Mouse (Mus musculus) liver, embryonic 14.5 days (tissue): ENCODE results near the gene Stam. TPM values are rescaled to one million over a fixed set of nuclear protein-coding genes. Genes with fewer than 3 reads are reported as not detected.

Experiments used
- ATAC-seq: fragments of 200-750 bp; cut with Nextera tagmentation; 2 replicates; pipeline ENCODE4 v1.8.0; 2017; ENCODE audit warnings: moderate number of reproducible peaks, mild to moderate bottlenecking, moderate library complexity; ENCODE audit not compliant: insufficient read depth
- DNase-seq, 3 experiments: peaks; one replicate each; pipeline ENCODE4 v3.0.0-alpha.2; 2012 to 2013; ENCODE audit warnings: low read depth in 3 of 3, low spot score in 3 of 3
- H3K27ac ChIP-seq: fragments of 300-500 bp; sonication (generic); 2 replicates; pipeline ENCODE4 v1.5.1; 2014; ENCODE audit warnings: moderate library complexity, mild to moderate bottlenecking, control low read depth, inconsistent platforms
- H3K27me3 ChIP-seq: fragments of 300-500 bp; sonication (generic); 2 replicates; pipeline ENCODE4 v1.6.1; 2014; ENCODE audit warnings: mild to moderate bottlenecking, low read length, moderate library complexity; ENCODE audit not compliant: control insufficient read depth, insufficient read depth
- H3K36me3 ChIP-seq: fragments of 300-500 bp; sonication (generic); replicated peaks from 2 replicates; pipeline ENCODE4 v1.6.1; 2014; ENCODE audit warnings: low read depth; ENCODE audit not compliant: control insufficient read depth, insufficient read depth
- H3K4me1 ChIP-seq, 2 experiments: fragments of 200-500 bp in 1 of 2; fragments of 300-500 bp in 1 of 2; sonication (generic) in 1 of 2; replicated peaks; 2 replicates each; pipeline ENCODE4 v1.6.1; 2012 to 2014; ENCODE audit warnings: antibody characterized with exemption in 1 of 2, inconsistent platforms in 1 of 2, low read length in 1 of 2; ENCODE audit not compliant: control insufficient read depth in 2 of 2, insufficient read depth in 2 of 2
- H3K4me2 ChIP-seq: fragments of 300-500 bp; sonication (generic); 2 replicates; pipeline ENCODE4 v1.6.1; 2014; ENCODE audit warnings: low read depth, mild to moderate bottlenecking, control low read depth, moderate library complexity
- H3K4me3 ChIP-seq, 2 experiments: fragments of 200-500 bp in 1 of 2; fragments of 300-500 bp in 1 of 2; sonication (generic) in 1 of 2; 2 replicates each; pipeline ENCODE4 v1.5.1; 2012 to 2014; ENCODE audit warnings: low read depth in 2 of 2, low read length in 2 of 2, mild to moderate bottlenecking in 2 of 2, control low read depth in 1 of 2, inconsistent platforms in 1 of 2, moderate library complexity in 1 of 2; ENCODE audit not compliant: insufficient read depth in 1 of 2
- H3K9ac ChIP-seq: fragments of 300-500 bp; sonication (generic); replicated peaks from 2 replicates; pipeline ENCODE4 v1.6.1; 2014; ENCODE audit warnings: mild to moderate bottlenecking, control low read depth, moderate library complexity
- H3K9me3 ChIP-seq: fragments of 300-500 bp; sonication (generic); 2 replicates; pipeline ENCODE4 v1.6.1; 2016; ENCODE audit warnings: low read length, mixed read lengths; ENCODE audit not compliant: control insufficient read depth
- CTCF ChIP-seq: IDR thresholded peaks from 2 replicates; pipeline ENCODE4 v1.5.1; 2016; ENCODE audit warnings: antibody characterized with exemption, low read depth, control low read depth
- EP300 ChIP-seq: IDR thresholded peaks from 2 replicates; pipeline ENCODE4 v1.6.1; 2016; ENCODE audit warnings: antibody characterized with exemption, low read depth
- WGBS: fragments of 180-500 bp; shearing (Covaris S2); extraction: QIAGEN DNeasy Blood & Tissue Kit; methylation state at CpG from one replicate; pipeline ENCODE4 v1.1.7; 2014; ENCODE audit not compliant: insufficient replicate concordance; 5-methylcytosine and 5-hydroxymethylcytosine counted together
- polyA plus RNA-seq, 2 experiments: library from polyadenylated mRNA; depleted of rRNA in 1 of 2; stranded (reverse) in 1 of 2; unstranded in 1 of 2; fragments of >200 nt; fragmentation: Nextera tagmentation in 1 of 2; extraction: Ambion mirVana in 1 of 2; gene quantifications; 2 replicates each; pipeline versions ENCODE4 v1.2.1 to v1.2.3; 2012 to 2014

Gene Stam
- polyA plus RNA-seq (2012; rRNA removed) (8.3 and 10.4 TPM in 2 replicates), polyA plus RNA-seq (2014; fragmentation: Nextera tagmentation; extraction: Ambion mirVana) (24.8 and 25.6 TPM in 2 replicates)

- Histone ChIP-seq H3K27ac (peak within 1 kb of the TSS; percentile 100), H3K9me3 (no peaks in the 10 kb centered on the region), H3K4me2 (peak within 1 kb of the TSS; percentile 92), H3K27me3 (no peaks in the 10 kb centered on the region), H3K36me3 (no peaks in the 10 kb centered on the region), H3K4me3 (peak within 1 kb of the TSS; percentile 73 to 98), H3K9ac (peak within 1 kb of the TSS; percentile 98), H3K4me1 (peaks cover 16 to 23% of the 10 kb centered on the region in 2 experiments)
- TF ChIP-seq CTCF (no peak), EP300 (peak; percentile 69)
- WGBS = under 1% methylated on average over 43 of the region's 50 CpGs
- ATAC-seq (peak; percentile 95), DNase-seq (peak; percentile 83 to 84 (median 83))
Observed at GRCm38 (mm10) chr2:14073362-14074220, at the start of gene Stam. Gene Stam (plus strand): TSS chr2:14074098.

GRCm38 (mm10) chr2:14041249-14041648 is 32.6 kb upstream of the Stam start:
- H3K9ac ChIP-seq = no peak overlapping the region
- no peak overlapping the region for H3K4me2 ChIP-seq
- H3K27ac ChIP-seq = no peak overlapping the region
- H3K36me3 ChIP-seq = no peaks in the 10 kb centered on the region
- ATAC-seq = no peak
- no peaks in the 10 kb centered on the region for H3K9me3 ChIP-seq
- no peak overlapping the region for H3K4me3 ChIP-seq
- WGBS = 90% methylated on average over 2 of the region's 2 CpGs
- H3K27me3 ChIP-seq = no peaks in the 10 kb centered on the region
- peak in 1 of 3 experiments; percentile 9 for DNase-seq
- no peaks in the 10 kb centered on the region for H3K4me1 ChIP-seq
- TF ChIP-seq EP300 = no peak
- TF ChIP-seq CTCF = no peak

DNA sequence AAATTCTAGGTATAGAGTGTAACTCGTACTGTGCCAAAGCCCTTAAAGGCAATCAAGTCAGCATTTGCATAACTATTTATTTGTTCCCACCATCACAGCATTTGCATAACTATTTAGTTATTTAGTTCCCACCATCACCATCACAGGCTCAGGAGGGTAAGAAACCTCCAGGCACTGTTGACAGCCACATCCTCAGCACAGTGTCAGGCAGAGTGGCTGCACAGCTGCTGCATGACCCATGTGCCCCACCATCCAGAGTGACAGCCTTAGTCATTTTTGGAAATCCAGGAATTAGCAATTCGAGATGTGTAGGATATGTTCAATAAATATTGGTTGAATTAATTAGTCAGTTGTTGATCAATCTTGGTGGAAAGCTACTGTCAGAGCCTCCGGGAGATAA is 30.9 kb upstream of the Stam start:
- H3K9me3 ChIP-seq = no peaks in the 10 kb centered on the region
- TF ChIP-seq EP300 (no peak), CTCF (no peak)
- no peaks in the 10 kb centered on the region for H3K36me3 ChIP-seq
- no peaks in the 10 kb centered on the region for H3K4me1 ChIP-seq
- H3K4me2 ChIP-seq = no peak overlapping the region
- no peak overlapping the region for H3K9ac ChIP-seq
- no peak for DNase-seq
- no peak overlapping the region for H3K27ac ChIP-seq
- WGBS = 61% methylated on average over 3 of the region's 3 CpGs
- no peaks in the 10 kb centered on the region for H3K27me3 ChIP-seq
- H3K4me3 ChIP-seq = no peak overlapping the region
- no peak for ATAC-seq

GRCm38 (mm10) chr2:14043577-14044170 is 30.2 kb upstream of the Stam start:
- no peaks in the 10 kb centered on the region for H3K36me3 ChIP-seq
- no peak overlapping the region for H3K27ac ChIP-seq
- no peak overlapping the region for H3K4me2 ChIP-seq
- no peaks in the 10 kb centered on the region for H3K27me3 ChIP-seq
- no peaks in the 10 kb centered on the region for H3K9me3 ChIP-seq
- no peaks in the 10 kb centered on the region for H3K4me1 ChIP-seq
- WGBS = 75% methylated on average over 9 of the region's 9 CpGs
- ATAC-seq = no peak
- no peak overlapping the region for H3K4me3 ChIP-seq
- H3K9ac ChIP-seq = no peak overlapping the region
- no peak for DNase-seq
- TF ChIP-seq CTCF (no peak), EP300 (no peak)

DNA sequence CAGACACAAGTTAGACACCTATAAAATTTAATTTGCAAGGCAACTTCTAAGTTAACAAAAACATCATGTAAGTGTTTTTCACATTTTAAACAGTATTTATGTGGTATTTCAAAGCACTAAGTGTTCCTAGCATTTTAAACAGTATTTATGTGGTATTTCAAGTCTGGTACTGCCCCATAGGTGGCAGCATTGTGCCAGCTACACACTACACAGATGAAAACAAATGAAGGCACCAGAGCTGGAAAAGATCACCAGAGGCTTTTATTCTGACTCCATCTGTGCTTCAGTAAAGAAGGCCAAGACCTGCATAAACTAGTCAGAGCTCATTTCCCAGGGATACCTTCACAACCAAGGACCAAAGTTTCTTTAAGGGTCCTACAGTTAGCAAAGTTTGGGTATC is 25.5 kb upstream of the Stam start:
- no peaks in the 10 kb centered on the region for H3K9me3 ChIP-seq
- H3K4me2 ChIP-seq = no peak overlapping the region
- no peak for TF ChIP-seq EP300
- TF ChIP-seq CTCF = peak; percentile 76
- H3K4me3 ChIP-seq = no peak overlapping the region
- ATAC-seq = no peak
- no peaks in the 10 kb centered on the region for H3K36me3 ChIP-seq
- no peaks in the 10 kb centered on the region; a peak in 1 of 4 replicates for H3K4me1 ChIP-seq
- no peaks in the 10 kb centered on the region for H3K27me3 ChIP-seq
- no peak overlapping the region for H3K27ac ChIP-seq
- peak in 1 of 3 experiments; percentile 41 for DNase-seq
- H3K9ac ChIP-seq = no peak overlapping the region
